Mouse (Mus musculus) thymus, adult 2 months (tissue): Measurements from ENCODE around the gene Ttc9. TPM values are rescaled to one million over a fixed set of nuclear protein-coding genes. Genes with fewer than 3 reads are reported as not detected.

Experiments used
- DNase-seq: peaks from one replicate; pipeline ENCODE4 v3.0.0; 2021
- H3K27ac ChIP-seq: fragments of 200-500 bp; 2 replicates; pipeline ENCODE4 v1.5.1; 2012; ENCODE audit warnings: low read length, control low read depth; ENCODE audit not compliant: control insufficient read depth, insufficient read depth
- H3K27me3 ChIP-seq: fragments of 200-500 bp; 2 replicates; pipeline ENCODE4 v1.6.1; 2012; ENCODE audit warnings: mild to moderate bottlenecking, low read length, moderate library complexity, mixed read lengths; ENCODE audit not compliant: control insufficient read depth, insufficient read depth
- H3K36me3 ChIP-seq: fragments of 200-500 bp; 2 replicates; pipeline ENCODE4 v1.6.1; 2012; ENCODE audit warnings: mild to moderate bottlenecking, low read length, moderate library complexity; ENCODE audit not compliant: control insufficient read depth, insufficient read depth
- H3K4me1 ChIP-seq: fragments of 200-500 bp; replicated peaks from 2 replicates; pipeline ENCODE4 v1.6.1; 2012; ENCODE audit warnings: low read length; ENCODE audit not compliant: control insufficient read depth, insufficient read depth
- H3K4me3 ChIP-seq: fragments of 200-500 bp; 2 replicates; pipeline ENCODE4 v1.5.1; 2012; ENCODE audit warnings: mild to moderate bottlenecking, low read length, control low read depth, moderate library complexity; ENCODE audit not compliant: control insufficient read depth, insufficient read depth
- CTCF ChIP-seq: fragments of 200-500 bp; IDR thresholded peaks from 2 replicates; pipeline ENCODE4 v1.5.1; 2012; ENCODE audit warnings: mild to moderate bottlenecking, control low read depth, low read length, moderate library complexity, borderline replicate concordance; ENCODE audit not compliant: control insufficient read depth, poor library complexity, insufficient read depth; ENCODE audit errors: extremely low read depth
- POLR2A ChIP-seq: fragments of 200-500 bp; IDR thresholded peaks from 2 replicates; pipeline ENCODE4 v1.6.1; 2012; ENCODE audit warnings: mild to moderate bottlenecking, low read length, control low read depth, moderate library complexity; ENCODE audit not compliant: control insufficient read depth, poor library complexity, insufficient read depth; ENCODE audit errors: extremely low read depth
- WGBS: fragments of 180-500 bp; shearing (Covaris S2); methylation state at CpG from one replicate; pipeline ENCODE4 v1.1.7; 2018; 5-methylcytosine and 5-hydroxymethylcytosine counted together
- polyA plus RNA-seq: library from polyadenylated mRNA; depleted of rRNA; stranded (reverse); fragments of >200 nt; gene quantifications from 2 replicates; pipeline ENCODE4 v1.2.3, GENCODE M21; 2012; rRNA removed

Ttc9 gene
- 0.34 and 0.71 TPM in 2 replicates for polyA plus RNA-seq

DNA sequence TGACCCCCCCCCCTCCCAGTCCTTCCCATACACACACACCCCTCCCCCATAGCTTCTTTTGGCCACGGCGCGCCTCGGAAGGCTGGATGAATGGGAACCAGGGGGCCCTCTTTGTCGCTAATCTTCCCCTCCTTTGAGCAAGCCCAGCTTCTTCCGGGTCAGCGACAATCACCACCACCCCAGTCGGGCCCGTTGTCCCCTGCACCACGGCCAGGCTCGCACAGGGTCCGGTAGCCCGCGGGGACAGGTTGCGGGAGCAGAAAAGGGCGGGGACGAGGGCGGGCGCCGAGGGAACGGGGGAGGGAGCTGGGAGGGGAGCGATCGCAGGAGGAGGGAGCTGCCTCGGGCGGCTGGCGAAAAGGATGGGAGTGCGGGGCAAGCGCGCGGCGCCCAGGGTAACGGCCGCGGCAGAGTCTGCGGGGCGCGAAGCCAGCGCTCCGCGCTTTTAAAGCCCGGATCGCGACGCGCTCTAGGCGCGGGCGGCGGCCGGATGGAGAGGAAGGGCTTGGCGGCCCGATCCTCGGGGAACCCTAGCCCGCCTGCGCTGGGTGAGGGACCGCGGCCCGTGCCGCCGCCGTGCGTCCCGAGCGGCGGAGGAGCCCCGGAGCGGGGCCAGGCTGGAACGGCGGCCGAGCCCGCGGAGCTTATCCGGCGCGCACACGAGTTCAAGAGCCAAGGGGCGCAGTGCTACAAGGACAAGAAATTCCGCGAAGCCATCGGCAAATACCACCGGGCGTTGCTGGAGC, at the start of gene Ttc9:
Gene Ttc9, plus strand, starts transcription at position 335 of the 746 bp plus-strand sequence.
- no peak within 1 kb of the TSS for H3K27ac ChIP-seq
- peak within 1 kb of the TSS; percentile 13; the same call in 1 of the 2 replicates for H3K4me3 ChIP-seq

DNA sequence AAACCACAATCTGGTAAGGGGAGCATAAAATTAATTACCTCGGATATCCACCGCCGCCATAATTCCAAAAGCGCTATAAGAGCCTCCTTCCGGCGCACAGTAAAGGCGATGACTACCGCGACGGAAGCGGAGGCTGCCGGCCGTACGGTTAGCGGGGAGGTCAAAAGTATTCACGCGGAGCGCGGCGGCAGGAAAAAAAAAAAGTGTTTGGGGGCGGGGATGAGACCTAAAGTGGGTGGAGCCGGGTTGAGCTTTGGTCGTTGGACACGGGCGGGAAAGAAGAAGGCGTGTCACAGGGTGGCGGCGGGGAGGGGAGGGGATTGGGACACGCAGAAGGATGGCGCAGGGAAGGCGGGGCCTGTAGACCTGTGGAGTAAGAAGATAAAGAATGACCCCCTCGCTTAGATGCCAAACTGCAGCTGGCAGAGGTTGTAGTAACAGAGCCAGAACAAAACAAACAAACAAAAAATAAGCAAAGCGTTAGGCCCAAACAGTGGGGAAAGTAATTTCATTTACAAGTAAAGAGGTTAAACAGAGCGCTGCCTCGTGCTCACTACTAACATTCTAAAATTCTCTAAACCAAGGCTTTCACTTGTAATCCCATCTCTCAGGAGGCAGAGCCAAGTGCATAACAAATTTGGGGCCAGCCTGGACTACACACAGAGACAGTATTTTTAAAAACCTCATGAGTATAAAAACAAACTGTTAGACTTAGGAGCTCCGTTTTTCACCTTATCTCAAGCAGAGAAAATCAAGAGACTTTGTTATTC, 36.0 kb upstream of the Ttc9 start, which contains the start of gene Med6:
Gene Med6, minus strand, starts transcription at position 107 of the 770 bp plus-strand sequence.
- Histone ChIP-seq H3K4me3 (peak within 1 kb of the TSS; percentile 54), H3K4me1 (no peaks in the 10 kb centered on the region), H3K27me3 (no peaks in the 10 kb centered on the region), H3K27ac (no peak within 1 kb of the TSS), H3K36me3 (peaks cover 4% of the 10 kb centered on the region; the same call in 1 of the 2 replicates)
- DNase-seq: peak; percentile 89
- TF ChIP-seq POLR2A: peak; percentile 54
- TF ChIP-seq CTCF: peak; percentile 43; the same call in 1 of the 2 replicates
- WGBS: 4% methylated on average over 35 of the region's 36 CpGs

More for the DNA sequence above, at the start of gene Ttc9:
- H3K36me3 ChIP-seq: no peaks in the 10 kb centered on the region
- TF ChIP-seq POLR2A (no peak), CTCF (no peak)
- peaks cover 17% of the 10 kb centered on the region for H3K27me3 ChIP-seq
- WGBS: 3% methylated on average over 78 of the region's 82 CpGs
- H3K4me1 ChIP-seq: no peaks in the 10 kb centered on the region
- no peak for DNase-seq

DNA sequence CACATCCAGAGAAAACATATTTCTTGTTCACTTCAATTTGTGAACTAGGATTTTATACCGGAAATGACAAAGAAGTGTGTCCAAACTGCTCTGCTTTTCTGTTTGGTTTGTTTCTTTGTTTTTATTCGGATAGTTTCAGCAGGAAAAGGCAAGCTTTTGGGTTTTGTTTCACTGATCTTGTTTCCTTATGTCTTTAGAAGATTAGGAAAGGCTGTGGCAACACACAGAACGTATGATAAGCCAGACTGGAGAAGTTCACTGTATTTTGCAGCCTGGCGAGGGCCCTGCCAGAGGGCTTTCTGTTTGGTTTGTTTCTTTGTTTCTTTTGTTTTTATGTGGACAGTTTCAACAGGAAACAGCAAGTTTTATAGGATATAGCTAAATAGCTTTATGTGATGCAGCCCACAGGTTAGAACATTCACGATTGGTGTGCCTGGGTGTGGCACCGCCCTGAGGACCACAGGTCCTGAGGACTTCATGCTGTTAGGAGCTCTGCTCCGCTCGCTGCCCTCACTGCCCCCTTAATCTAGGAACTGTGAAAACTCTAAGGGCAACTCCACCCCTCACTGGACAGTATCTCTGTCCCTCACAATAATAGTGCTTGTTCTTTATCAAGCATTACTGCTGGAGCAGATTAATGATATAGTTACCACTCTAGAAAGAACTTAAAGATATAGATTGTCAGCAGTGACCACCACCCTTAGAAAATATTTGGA, 34.3 kb upstream of the Ttc9 start:
- Histone ChIP-seq H3K36me3 (no peaks in the 10 kb centered on the region), H3K4me3 (no peak overlapping the region), H3K27me3 (no peaks in the 10 kb centered on the region), H3K27ac (no peak overlapping the region), H3K4me1 (no peaks in the 10 kb centered on the region)
- 89% methylated on average over 8 of the region's 8 CpGs for WGBS
- DNase-seq: no peak
- TF ChIP-seq CTCF (no peak), POLR2A (no peak)

DNA sequence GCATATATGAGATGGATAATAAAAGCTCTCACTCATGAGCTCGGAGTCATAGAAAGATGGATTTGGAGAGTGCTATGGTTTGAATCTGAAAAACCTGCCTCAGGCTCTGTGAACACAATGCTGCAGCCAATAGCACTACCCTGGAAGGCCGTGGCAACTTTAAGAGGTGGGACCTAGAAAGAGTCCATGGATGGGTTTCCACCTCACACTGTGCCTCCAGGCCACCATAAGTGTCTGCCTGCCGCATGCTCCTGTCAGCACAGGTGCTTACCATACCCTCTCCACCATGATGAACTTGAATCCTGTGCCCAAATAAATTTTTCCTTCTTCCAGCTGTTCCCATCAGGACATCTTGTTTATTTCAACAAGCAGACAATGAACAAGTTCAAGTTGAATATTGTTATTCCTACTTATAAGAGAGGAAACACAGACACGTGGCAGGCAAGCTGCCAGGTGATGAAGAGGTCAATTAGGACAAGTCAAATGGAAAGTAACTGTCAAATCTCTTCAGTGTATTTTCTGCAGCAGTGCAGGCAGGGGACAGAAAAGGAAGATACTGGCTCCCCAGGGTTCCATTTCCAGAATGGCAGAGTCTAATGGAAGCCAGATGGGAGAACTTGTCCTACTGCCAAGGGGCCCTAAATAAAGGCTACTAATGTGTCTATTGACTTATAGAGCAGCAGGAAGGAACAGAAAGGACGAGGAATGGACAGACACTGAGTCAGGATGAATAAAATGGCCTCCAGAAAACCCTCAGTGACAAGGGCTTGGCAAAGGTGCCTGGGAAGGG, 25.9 kb upstream of the Ttc9 start:
- H3K27ac ChIP-seq: no peak overlapping the region
- H3K27me3 ChIP-seq: no peaks in the 10 kb centered on the region
- TF ChIP-seq CTCF (no peak), POLR2A (no peak)
- no peak for DNase-seq
- H3K36me3 ChIP-seq: no peaks in the 10 kb centered on the region
- H3K4me1 ChIP-seq: no peaks in the 10 kb centered on the region
- H3K4me3 ChIP-seq: no peak overlapping the region
- 72% methylated on average over 5 of the region's 5 CpGs for WGBS

DNA sequence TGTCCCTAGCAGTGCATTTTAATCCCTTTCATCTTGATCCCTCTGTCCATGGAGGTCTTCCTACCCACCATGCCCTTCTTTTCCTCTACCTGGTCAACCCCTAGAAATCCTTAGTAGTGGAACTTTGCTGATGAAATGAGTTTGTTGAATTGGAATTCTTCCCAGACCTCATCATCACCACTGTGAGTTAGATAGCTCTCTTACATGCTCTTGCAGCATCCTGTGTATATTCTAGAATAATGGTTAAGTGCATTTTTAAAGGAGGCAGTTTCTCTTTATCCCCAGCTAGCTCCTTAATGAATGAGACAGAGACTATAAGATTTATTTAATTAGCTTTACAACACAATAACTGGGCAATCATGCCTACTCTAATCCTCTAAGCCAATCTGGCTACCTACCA, 21.6 kb upstream of the Ttc9 start:
- H3K36me3 ChIP-seq: no peaks in the 10 kb centered on the region
- no peak for TF ChIP-seq CTCF
- TF ChIP-seq POLR2A: no peak
- H3K4me1 ChIP-seq: no peaks in the 10 kb centered on the region
- DNase-seq: no peak
- no peaks in the 10 kb centered on the region for H3K27me3 ChIP-seq
- H3K27ac ChIP-seq: no peak overlapping the region
- no peak overlapping the region for H3K4me3 ChIP-seq
